Mouse (Mus musculus) spleen, adult 2 months (tissue): ENCODE results near the gene Tnks2.

Experiments
- CTCF ChIP-seq: fragments of 200-500 bp; IDR thresholded peaks from 2 replicates; pipeline ENCODE4 v1.5.1; 2011; ENCODE audit warnings: mild to moderate bottlenecking, inconsistent platforms; ENCODE audit not compliant: insufficient read depth, insufficient read length, insufficient replicate concordance; ENCODE audit errors: extremely low read depth
- POLR2A ChIP-seq: fragments of 200-500 bp; IDR thresholded peaks from 2 replicates; pipeline ENCODE4 v1.6.1; 2011; ENCODE audit warnings: low read depth, low read length, inconsistent platforms

- TF ChIP-seq POLR2A (no peak; the same call in 1 of the 2 replicates), CTCF (peak; percentile 13; the same call in 1 of the 2 replicates)
Observed at GRCm38 (mm10) chr19:36918441-36919301, 84.6 kb downstream of the Tnks2 start.
